Mouse (Mus musculus): ENCODE measurements at regions not wholly inside any gene's neighbourhood (a gene's known extent, or its start where the extent isn't known, plus 50 kb on each side); places are given as distances from the start of the nearest gene placed in this dataset.
"Not testable (repeated sequence)": the region's sequence is repeated elsewhere in the genome, so short reads cannot be mapped to it uniquely, and the experiment has no call there.

GRCm38 (mm10) chr12:24252071-24252874 lies 155.2 kb upstream of the 9030624G23Rik start:
- H3K27me3 ChIP-seq (ENCODE audit: insufficient read depth, poor library complexity, severe bottlenecking); H3K4me1 ChIP-seq (replicated peaks); H3K36me3 ChIP-seq; H3K9me3 ChIP-seq: not testable (repeated sequence)
- DNase-seq (ENCODE audit: low spot score): peak; percentile 46
- 2% methylated on average over 77 of the region's 77 CpGs for WGBS
- H3K27ac ChIP-seq: peak overlapping the region; percentile 90
- H3K4me3 ChIP-seq: peak overlapping the region; percentile 62
